Mouse (Mus musculus): ENCODE data around the gene 1600014C23Rik. TPM values are rescaled to one million over a fixed set of nuclear protein-coding genes. Genes with fewer than 3 reads are reported as not detected.

The 1600014C23Rik gene
- polyA plus RNA-seq, 1 experiment from 2014 or later: not detected

- H3K4me3 ChIP-seq: peak overlapping the region; percentile 93
- H3K4me1 ChIP-seq: peaks cover 36% of the 10 kb centered on the region
- no peak for ATAC-seq (ENCODE audit: borderline replicate concordance, extremely low read depth, low FRiP score, low TSS enrichment)
Observed at GRCm38 (mm10) chr17:45684667-45685131, 48.9 kb downstream of the 1600014C23Rik start.

More at GRCm38 (mm10) chr17:45684667-45685131, 48.9 kb downstream of the 1600014C23Rik start:
- Histone ChIP-seq H3K36me3 (no peaks in the 10 kb centered on the region), H3K27ac (peak overlapping the region; percentile 83), H3K9me3 (no peaks in the 10 kb centered on the region), H3K4me2 (peak overlapping the region; percentile 76), H3K9ac (peak overlapping the region; percentile 95), H3K27me3 (no peaks in the 10 kb centered on the region)
- WGBS: 26% methylated on average over 14 of the region's 14 CpGs

Other genes starting within 250 kb of the 1600014C23Rik start
- gene Aars2, start 227.0 kb downstream of the 1600014C23Rik start, polyA plus RNA-seq (2015; fragmentation: Nextera tagmentation; extraction: Ambion mirVana): 20.6 and 21.0 TPM in 2 replicates
- 0.82 and 0.94 TPM in 2 replicates for gene Tcte1, start 210.4 kb downstream of the 1600014C23Rik start, polyA plus RNA-seq (2015; fragmentation: Nextera tagmentation; extraction: Ambion mirVana)
- 1.7 and 2.0 TPM in 2 replicates for gene Tmem151b, start 184.2 kb downstream of the 1600014C23Rik start, polyA plus RNA-seq (2015; fragmentation: Nextera tagmentation; extraction: Ambion mirVana)
- gene Nfkbie, start 178.1 kb downstream of the 1600014C23Rik start, polyA plus RNA-seq (2015; fragmentation: Nextera tagmentation; extraction: Ambion mirVana): 3.0 and 5.0 TPM in 2 replicates
- gene Slc35b2, start 170.0 kb downstream of the 1600014C23Rik start, polyA plus RNA-seq (2015; fragmentation: Nextera tagmentation; extraction: Ambion mirVana): 137 and 141 TPM in 2 replicates
- 1,572 and 1,619 TPM in 2 replicates for gene Hsp90ab1, start 160.6 kb downstream of the 1600014C23Rik start, polyA plus RNA-seq (2015; fragmentation: Nextera tagmentation; extraction: Ambion mirVana)
- 92.1 and 103 TPM in 2 replicates for gene Slc29a1, start 134.2 kb downstream of the 1600014C23Rik start, polyA plus RNA-seq (2015; fragmentation: Nextera tagmentation; extraction: Ambion mirVana)
- gene Mymx, start 131.7 kb downstream of the 1600014C23Rik start, polyA plus RNA-seq (2015; fragmentation: Nextera tagmentation; extraction: Ambion mirVana): 0.36 and 0.41 TPM in 2 replicates
- 0.31 and 0.41 TPM in 2 replicates for gene Capn11, start 74.5 kb downstream of the 1600014C23Rik start, polyA plus RNA-seq (2015; fragmentation: Nextera tagmentation; extraction: Ambion mirVana)
- 169 and 180 TPM in 2 replicates for gene Mrpl14, start 47.5 kb downstream of the 1600014C23Rik start, polyA plus RNA-seq (2015; fragmentation: Nextera tagmentation; extraction: Ambion mirVana)
- 41.3 and 48.0 TPM in 2 replicates for gene Tmem63b, start 46.9 kb downstream of the 1600014C23Rik start, polyA plus RNA-seq (2015; fragmentation: Nextera tagmentation; extraction: Ambion mirVana)